Mouse (Mus musculus): ENCODE measurements around the gene Plscr5. TPM values are rescaled to one million over a fixed set of nuclear protein-coding genes. Genes with fewer than 3 reads are reported as not detected.

Plscr5 gene
- polyA plus RNA-seq, 1 experiment from 2014 or later = not detected

GRCm38 (mm10) chr9:92220151-92220550 lies 27.4 kb downstream of the Plscr5 start:
- no peaks in the 10 kb centered on the region for H3K36me3 ChIP-seq (ENCODE audit: control insufficient read depth, insufficient read depth)
- H3K27ac ChIP-seq (ENCODE audit: low read length) = no peak overlapping the region
- no peaks in the 10 kb centered on the region for H3K27me3 ChIP-seq (ENCODE audit: control insufficient read depth, insufficient read depth, low read depth, low read length)
- H3K9me3 ChIP-seq (replicated peaks; ENCODE audit: control insufficient read depth, low read length) = no peaks in the 10 kb centered on the region
- H3K4me2 ChIP-seq (ENCODE audit: low read depth, low read length) = no peak overlapping the region
- no peak overlapping the region for H3K9ac ChIP-seq (ENCODE audit: low read depth, low read length)
- no peak overlapping the region for H3K4me3 ChIP-seq (ENCODE audit: low read depth, low read length)
- 11% methylated on average over 3 of the region's 3 CpGs for WGBS (ENCODE audit: insufficient replicate concordance)
- no peaks in the 10 kb centered on the region; the same call in 1 of the 2 replicates for H3K4me1 ChIP-seq (ENCODE audit: control insufficient read depth, low read depth, low read length)
- ATAC-seq (ENCODE audit: low read depth) = no peak

- no peaks in the 10 kb centered on the region; the same call in 1 of the 2 replicates for H3K4me1 ChIP-seq (ENCODE audit: control insufficient read depth, low read depth, low read length)
- ATAC-seq (ENCODE audit: low read depth) = no peak
- H3K4me3 ChIP-seq (ENCODE audit: low read depth, low read length) = no peak overlapping the region
- H3K27ac ChIP-seq (ENCODE audit: low read length) = no peak overlapping the region
- no peak overlapping the region for H3K9ac ChIP-seq (ENCODE audit: low read depth, low read length)
- H3K27me3 ChIP-seq (ENCODE audit: control insufficient read depth, insufficient read depth, low read depth, low read length) = no peaks in the 10 kb centered on the region
- H3K9me3 ChIP-seq (replicated peaks; ENCODE audit: control insufficient read depth, low read length) = no peaks in the 10 kb centered on the region
- H3K4me2 ChIP-seq (ENCODE audit: low read depth, low read length) = no peak overlapping the region
- H3K36me3 ChIP-seq (ENCODE audit: control insufficient read depth, insufficient read depth) = no peaks in the 10 kb centered on the region
Measured at GRCm38 (mm10) chr9:92221480-92221879, 28.7 kb downstream of the Plscr5 start.

GRCm38 (mm10) chr9:92224598-92225231 lies 32.0 kb downstream of the Plscr5 start:
- Histone ChIP-seq H3K9me3 (replicated peaks; ENCODE audit: control insufficient read depth, low read length) (no peaks in the 10 kb centered on the region), H3K4me1 (ENCODE audit: control insufficient read depth, low read depth, low read length) (no peaks in the 10 kb centered on the region; the same call in 1 of the 2 replicates), H3K4me2 (ENCODE audit: low read depth, low read length) (no peak overlapping the region), H3K36me3 (ENCODE audit: control insufficient read depth, insufficient read depth) (no peaks in the 10 kb centered on the region), H3K4me3 (ENCODE audit: low read depth, low read length) (no peak overlapping the region), H3K27ac (ENCODE audit: low read length) (no peak overlapping the region), H3K9ac (ENCODE audit: low read depth, low read length) (no peak overlapping the region), H3K27me3 (ENCODE audit: control insufficient read depth, insufficient read depth, low read depth, low read length) (no peaks in the 10 kb centered on the region)
- 59% methylated on average over 1 of the region's 1 CpGs for WGBS (ENCODE audit: insufficient replicate concordance)
- ATAC-seq (ENCODE audit: low read depth) = no peak

- Histone ChIP-seq H3K4me2 (ENCODE audit: low read depth, low read length) (no peak overlapping the region), H3K9ac (ENCODE audit: low read depth, low read length) (no peak overlapping the region), H3K4me1 (ENCODE audit: control insufficient read depth, low read depth, low read length) (no peaks in the 10 kb centered on the region; the same call in 1 of the 2 replicates), H3K27ac (ENCODE audit: low read length) (no peak overlapping the region), H3K27me3 (ENCODE audit: control insufficient read depth, insufficient read depth, low read depth, low read length) (no peaks in the 10 kb centered on the region), H3K4me3 (ENCODE audit: low read depth, low read length) (no peak overlapping the region), H3K9me3 (replicated peaks; ENCODE audit: control insufficient read depth, low read length) (no peaks in the 10 kb centered on the region), H3K36me3 (ENCODE audit: control insufficient read depth, insufficient read depth) (no peaks in the 10 kb centered on the region)
- WGBS (ENCODE audit: insufficient replicate concordance) = 21% methylated on average over 3 of the region's 3 CpGs
- ATAC-seq (ENCODE audit: low read depth) = no peak
Measured at GRCm38 (mm10) chr9:92226127-92226655, 33.5 kb downstream of the Plscr5 start.

GRCm38 (mm10) chr9:92226795-92227194 lies 34.1 kb downstream of the Plscr5 start:
- Histone ChIP-seq H3K4me2 (ENCODE audit: low read depth, low read length) (no peak overlapping the region), H3K27me3 (ENCODE audit: control insufficient read depth, insufficient read depth, low read depth, low read length) (no peaks in the 10 kb centered on the region), H3K9me3 (replicated peaks; ENCODE audit: control insufficient read depth, low read length) (no peaks in the 10 kb centered on the region), H3K27ac (ENCODE audit: low read length) (no peak overlapping the region), H3K9ac (ENCODE audit: low read depth, low read length) (no peak overlapping the region), H3K4me1 (ENCODE audit: control insufficient read depth, low read depth, low read length) (no peaks in the 10 kb centered on the region), H3K4me3 (ENCODE audit: low read depth, low read length) (no peak overlapping the region), H3K36me3 (ENCODE audit: control insufficient read depth, insufficient read depth) (no peaks in the 10 kb centered on the region)
- WGBS (ENCODE audit: insufficient replicate concordance) = 27% methylated on average over 3 of the region's 3 CpGs
- ATAC-seq (ENCODE audit: low read depth) = no peak

- Histone ChIP-seq H3K4me1 (ENCODE audit: control insufficient read depth, low read depth, low read length) (no peaks in the 10 kb centered on the region), H3K4me3 (ENCODE audit: low read depth, low read length) (no peak overlapping the region), H3K4me2 (ENCODE audit: low read depth, low read length) (no peak overlapping the region), H3K36me3 (ENCODE audit: control insufficient read depth, insufficient read depth) (no peaks in the 10 kb centered on the region), H3K9me3 (replicated peaks; ENCODE audit: control insufficient read depth, low read length) (no peaks in the 10 kb centered on the region), H3K27me3 (ENCODE audit: control insufficient read depth, insufficient read depth, low read depth, low read length) (no peaks in the 10 kb centered on the region), H3K27ac (ENCODE audit: low read length) (no peak overlapping the region; the same call in 1 of the 2 replicates), H3K9ac (ENCODE audit: low read depth, low read length) (no peak overlapping the region)
- peak; percentile 45; the same call in 1 of the 2 replicates for ATAC-seq (ENCODE audit: low read depth)
- 58% methylated on average over 16 of the region's 16 CpGs for WGBS (ENCODE audit: insufficient replicate concordance)
Measured at GRCm38 (mm10) chr9:92228867-92229832, 36.4 kb downstream of the Plscr5 start.

GRCm38 (mm10) chr9:92229833-92230205 lies 37.1 kb downstream of the Plscr5 start:
- 38% methylated on average over 2 of the region's 2 CpGs for WGBS (ENCODE audit: insufficient replicate concordance)
- ATAC-seq (ENCODE audit: low read depth) = no peak
- no peaks in the 10 kb centered on the region for H3K27me3 ChIP-seq (ENCODE audit: control insufficient read depth, insufficient read depth, low read depth, low read length)

GRCm38 (mm10) chr9:92234901-92235458 lies 42.2 kb downstream of the Plscr5 start:
- Histone ChIP-seq H3K36me3 (ENCODE audit: control insufficient read depth, insufficient read depth) (no peaks in the 10 kb centered on the region), H3K4me1 (ENCODE audit: control insufficient read depth, low read depth, low read length) (no peaks in the 10 kb centered on the region), H3K4me3 (ENCODE audit: low read depth, low read length) (no peak overlapping the region), H3K27ac (ENCODE audit: low read length) (no peak overlapping the region), H3K4me2 (ENCODE audit: low read depth, low read length) (no peak overlapping the region), H3K27me3 (ENCODE audit: control insufficient read depth, insufficient read depth, low read depth, low read length) (no peaks in the 10 kb centered on the region), H3K9ac (ENCODE audit: low read depth, low read length) (no peak overlapping the region), H3K9me3 (replicated peaks; ENCODE audit: control insufficient read depth, low read length) (no peaks in the 10 kb centered on the region)
- WGBS (ENCODE audit: insufficient replicate concordance) = 71% methylated on average over 11 of the region's 11 CpGs
- no peak for ATAC-seq (ENCODE audit: low read depth)

More at GRCm38 (mm10) chr9:92229833-92230205, 37.1 kb downstream of the Plscr5 start:
- H3K9me3 ChIP-seq (replicated peaks; ENCODE audit: control insufficient read depth, low read length) = no peaks in the 10 kb centered on the region
- H3K9ac ChIP-seq (ENCODE audit: low read depth, low read length) = no peak overlapping the region
- no peak overlapping the region for H3K4me2 ChIP-seq (ENCODE audit: low read depth, low read length)
- H3K4me1 ChIP-seq (ENCODE audit: control insufficient read depth, low read depth, low read length) = no peaks in the 10 kb centered on the region
- no peak overlapping the region; the same call in 1 of the 2 replicates for H3K27ac ChIP-seq (ENCODE audit: low read length)
- H3K36me3 ChIP-seq (ENCODE audit: control insufficient read depth, insufficient read depth) = no peaks in the 10 kb centered on the region
- no peak overlapping the region for H3K4me3 ChIP-seq (ENCODE audit: low read depth, low read length)

Measured in liver, embryonic 16.5 days (tissue).